Mouse (Mus musculus): ENCODE measurements around the gene Fxr2.
"Not testable (repeated sequence)": the region's sequence is repeated elsewhere in the genome, so short reads cannot be mapped to it uniquely, and the experiment has no call there.

Fxr2 gene

DNA sequence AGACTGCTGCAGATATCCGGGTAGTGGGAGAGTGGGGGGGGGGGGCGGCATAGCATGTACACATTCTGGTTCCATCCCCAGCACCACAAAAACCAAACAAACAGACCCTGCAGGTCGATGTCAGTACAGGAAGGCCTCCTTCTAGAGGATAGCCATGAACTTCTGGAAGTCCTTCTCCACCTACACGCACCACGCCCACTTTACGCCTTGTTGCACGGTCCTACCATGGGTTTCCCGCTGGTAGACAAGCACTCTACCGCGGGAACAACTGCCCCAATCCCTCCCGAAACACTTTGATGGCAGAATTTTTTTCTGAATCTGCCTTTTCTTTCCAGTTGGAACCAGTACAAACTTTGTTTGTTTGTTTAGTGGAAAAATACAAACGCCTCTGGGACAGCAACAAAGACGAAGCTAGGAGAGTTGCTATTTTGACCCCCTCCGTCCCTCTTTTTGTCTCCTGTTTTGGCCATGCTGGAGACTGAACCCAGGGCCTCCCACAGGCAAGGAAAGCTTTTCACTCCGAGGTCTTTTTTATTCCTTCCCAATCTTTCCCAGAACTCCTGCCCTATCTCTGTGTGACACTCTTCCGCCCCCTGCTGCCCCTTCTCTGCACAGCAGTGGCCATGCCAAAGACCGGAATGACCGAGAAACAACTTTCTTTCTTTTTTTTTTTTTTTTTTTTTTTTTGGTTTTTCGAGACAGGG is 19.1 kb upstream of the Fxr2 start:
- peak; percentile 57 to 64 for DNase-seq

DNA sequence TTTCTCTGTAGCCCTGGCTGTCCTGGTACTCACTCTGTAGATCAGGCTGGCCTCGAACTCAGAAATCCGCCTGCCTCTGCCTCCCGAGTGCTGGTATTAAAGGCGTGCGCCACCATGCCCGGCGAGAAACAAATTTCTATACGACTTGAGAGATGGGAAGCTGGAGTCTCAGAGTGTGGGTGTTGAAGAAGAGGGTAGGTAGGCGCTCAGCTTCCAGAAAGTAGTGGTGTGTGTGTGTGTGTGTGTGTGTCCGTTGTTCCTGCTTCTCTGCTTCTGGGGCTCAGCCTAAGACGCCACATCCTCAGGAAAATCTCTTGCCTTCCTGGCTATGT is 18.6 kb upstream of the Fxr2 start:
- not testable (repeated sequence) for DNase-seq

DNA sequence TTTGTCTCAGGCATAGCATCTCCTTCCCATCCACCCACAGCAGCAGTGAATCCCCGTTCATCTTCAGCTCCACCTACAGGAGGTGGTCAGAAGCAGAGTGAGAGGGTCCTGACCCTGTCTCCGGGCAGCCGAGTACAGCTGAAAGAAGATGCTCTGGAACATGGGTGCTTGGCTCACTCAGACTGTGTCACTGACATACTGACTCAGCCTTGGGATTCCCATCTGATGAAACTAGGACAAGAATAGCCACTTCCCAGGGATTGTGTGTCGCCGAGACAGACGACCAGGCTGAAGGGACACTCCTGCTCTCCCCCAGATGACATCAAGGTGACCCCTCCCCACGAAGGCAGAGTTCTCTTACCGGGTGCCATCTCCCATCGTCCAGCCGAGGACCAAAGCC is 16.0 kb upstream of the Fxr2 start:
- no peak for DNase-seq

DNA sequence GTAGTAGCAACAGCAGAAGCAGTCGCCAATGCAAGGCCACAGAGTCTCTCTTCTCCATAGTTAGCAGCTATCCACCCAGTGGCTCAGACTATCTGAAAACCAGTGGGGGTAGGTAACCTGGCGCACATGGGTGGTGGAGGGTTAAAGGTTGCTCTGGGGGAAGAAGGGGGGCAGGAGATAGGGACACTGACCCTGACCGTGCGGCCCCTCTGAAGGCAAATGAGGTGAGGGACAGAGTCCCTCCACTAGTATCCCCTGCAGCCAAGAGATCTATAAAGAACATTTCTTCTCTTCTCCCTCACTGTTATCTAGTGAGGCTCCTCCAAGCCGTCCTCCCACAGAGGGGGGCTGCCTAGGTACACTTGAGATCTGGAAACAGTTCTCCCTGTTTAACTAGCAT is 15.0 kb upstream of the Fxr2 start, which contains the start of gene Shbg:
Shbg (minus strand) TSS at position 101 of the 400 bp plus-strand sequence.
- no peak for DNase-seq

DNA sequence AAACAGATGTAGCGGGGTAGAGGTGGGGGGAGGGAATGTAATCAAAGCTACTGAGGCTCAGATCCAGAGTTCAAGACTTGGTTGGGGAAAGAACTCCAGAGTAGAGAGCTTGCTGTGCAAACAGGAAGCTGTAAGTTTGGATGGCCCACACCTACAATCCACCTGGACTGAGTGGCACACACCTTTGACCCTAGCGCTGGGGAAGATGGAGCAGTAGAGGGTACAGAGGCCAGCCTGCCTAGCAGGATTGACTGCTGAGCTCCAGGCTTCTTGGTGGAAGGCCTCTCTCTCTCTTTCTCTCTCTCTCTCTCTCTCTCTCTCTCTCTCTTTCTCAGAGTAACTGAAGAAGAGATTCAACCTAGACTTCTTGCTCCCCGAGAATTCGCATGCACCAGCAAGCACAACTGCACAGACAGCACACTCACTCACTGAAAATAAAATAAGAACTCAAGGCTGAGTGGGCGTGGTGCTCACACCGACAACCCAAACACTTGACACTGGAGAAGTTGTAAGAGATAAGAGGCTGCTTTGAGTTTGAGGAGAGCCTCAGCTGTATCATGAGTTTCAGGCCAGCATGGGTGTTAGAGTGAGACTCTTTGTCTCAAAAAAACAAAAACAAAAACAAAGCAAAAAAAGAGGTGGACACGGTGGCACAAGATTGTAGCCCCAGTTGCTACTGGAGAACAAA is 12.3 kb upstream of the Fxr2 start:
- no peak for DNase-seq

DNA sequence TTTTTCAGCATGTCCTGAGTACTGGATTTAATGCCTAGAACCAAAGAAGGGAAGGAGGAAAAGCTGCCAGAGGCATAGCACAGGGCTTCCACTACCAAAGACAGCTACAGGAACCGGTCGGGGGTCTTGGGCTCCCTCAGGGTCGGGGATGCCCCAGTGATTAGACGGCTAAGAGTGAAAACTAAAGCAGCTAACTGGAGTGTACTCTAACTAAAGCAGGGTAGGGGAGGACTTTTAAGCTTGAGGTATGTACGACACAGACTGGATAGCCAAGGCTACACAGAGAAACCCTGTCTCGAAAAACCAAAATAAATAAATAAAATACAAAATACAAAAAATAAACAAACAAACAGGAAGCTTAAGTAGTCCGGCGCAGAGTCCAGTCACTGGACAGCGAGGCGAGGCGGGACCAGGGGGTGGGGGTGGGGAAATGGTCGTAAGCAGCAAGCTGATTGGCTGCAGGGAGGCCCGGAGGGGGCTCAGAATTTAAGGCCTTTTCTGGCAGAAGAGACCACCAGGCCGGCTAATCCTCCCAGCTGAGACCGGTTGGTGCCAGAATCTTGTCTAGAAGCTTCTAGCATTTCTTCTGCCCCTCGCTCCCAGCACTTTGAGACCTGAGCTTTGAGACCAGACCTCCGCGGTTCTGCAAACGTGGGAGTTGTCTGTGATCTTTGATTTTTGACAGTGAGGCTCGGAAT is 11.1 kb upstream of the Fxr2 start, which contains the start of gene Sat2:
Sat2 (plus strand) TSS at position 454 of the 698 bp plus-strand sequence.
- DNase-seq = no peak

DNA sequence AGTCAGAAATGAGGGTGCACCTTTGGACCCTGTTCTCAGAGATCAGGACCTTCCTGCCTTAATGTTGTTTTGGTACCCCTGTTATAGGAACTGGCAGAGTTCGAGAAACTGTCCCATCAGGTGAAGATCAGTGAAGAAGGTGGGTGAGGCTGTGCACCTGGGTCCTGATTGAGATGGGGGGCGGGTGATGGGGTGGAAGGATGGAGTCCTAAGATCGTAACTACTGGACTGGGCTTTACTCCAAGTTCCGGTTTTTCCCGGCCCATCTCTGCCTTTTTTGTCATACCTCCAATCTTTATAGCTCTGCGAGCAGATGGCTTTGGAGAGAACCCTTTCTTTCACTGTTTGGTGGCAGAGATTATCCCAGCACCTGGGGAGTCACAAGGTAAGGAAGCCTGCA is 10.4 kb upstream of the Fxr2 start:
- no peak for DNase-seq

DNA sequence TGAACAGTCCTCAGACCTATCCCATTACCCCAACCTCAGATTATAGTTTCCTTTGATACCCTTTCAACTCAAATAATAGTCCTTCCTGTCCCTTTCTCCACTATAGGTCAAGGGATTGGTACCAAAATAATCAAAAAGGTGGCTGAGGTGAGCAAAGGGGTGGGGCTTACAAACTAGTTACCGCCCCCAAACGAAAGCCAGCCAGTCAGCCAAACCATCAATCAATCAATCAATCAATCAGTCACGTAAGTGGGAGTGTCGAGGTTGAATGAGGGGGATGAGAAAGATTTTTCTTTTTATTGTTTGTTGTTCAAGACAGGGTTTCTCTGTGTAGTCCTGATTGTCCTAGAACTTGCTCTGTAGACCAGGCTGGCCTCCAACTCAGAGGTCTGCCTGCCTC is 9.8 kb upstream of the Fxr2 start:
- DNase-seq = no peak

DNA sequence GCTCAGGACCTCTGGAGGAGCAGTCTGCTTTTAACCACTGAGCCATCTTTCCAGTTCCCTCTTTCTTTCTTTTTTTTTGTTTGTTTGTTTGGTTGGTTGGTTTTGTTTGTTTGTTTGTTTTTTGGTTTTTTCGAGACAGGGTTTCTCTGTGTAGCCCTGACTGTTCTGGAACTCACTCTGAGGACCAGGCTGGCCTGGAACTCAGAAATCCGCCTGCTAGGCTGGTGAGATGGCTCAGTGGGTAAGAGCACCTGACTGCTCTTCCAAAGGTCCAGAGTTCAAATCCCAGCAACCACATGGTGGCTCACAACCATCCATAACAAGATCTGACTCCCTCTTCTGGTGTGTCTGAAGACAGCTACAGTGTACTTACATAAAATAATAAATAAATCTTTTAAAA is 8.5 kb upstream of the Fxr2 start:
- not testable (repeated sequence) for DNase-seq

DNA sequence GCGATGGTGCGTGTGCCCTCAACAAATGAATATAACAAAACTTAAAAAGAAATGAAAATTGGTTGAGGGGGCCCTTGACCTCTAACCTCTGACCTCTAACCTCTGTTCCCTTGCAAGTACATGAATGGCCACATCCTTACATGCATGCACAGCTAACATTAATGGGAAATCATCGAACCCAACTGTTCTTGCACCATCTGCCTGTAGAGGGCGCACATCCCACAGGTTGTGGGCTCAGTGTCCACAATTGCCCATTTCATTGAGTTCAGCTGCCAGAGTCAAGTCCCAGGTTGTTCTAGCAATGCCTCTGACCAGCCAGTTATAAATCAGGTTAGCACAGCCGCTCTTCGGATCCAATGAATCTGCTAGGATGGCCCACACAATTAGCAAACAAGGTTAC is 4.5 kb upstream of the Fxr2 start:
- peak; percentile 85 to 86 for DNase-seq

DNA sequence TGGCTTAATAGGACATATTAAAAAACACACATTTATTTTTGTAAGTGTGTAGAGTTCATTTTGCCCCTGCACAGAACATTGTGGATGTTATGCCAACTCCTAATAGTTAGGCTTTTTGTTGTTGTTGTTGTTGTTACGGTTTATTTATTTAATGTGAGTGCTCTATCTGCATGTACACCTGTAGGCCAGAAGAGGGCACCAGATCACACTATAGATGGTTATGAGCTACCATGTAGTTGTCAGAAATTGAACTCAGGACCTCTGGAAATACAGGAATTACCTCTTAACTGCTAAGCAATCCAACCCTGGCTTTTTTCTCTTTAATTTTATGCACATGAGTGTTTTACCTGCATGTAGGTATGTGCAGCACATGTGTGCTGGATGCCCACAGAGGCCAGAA is 3.0 kb upstream of the Fxr2 start:
- DNase-seq = peak; percentile 20 to 43

DNA sequence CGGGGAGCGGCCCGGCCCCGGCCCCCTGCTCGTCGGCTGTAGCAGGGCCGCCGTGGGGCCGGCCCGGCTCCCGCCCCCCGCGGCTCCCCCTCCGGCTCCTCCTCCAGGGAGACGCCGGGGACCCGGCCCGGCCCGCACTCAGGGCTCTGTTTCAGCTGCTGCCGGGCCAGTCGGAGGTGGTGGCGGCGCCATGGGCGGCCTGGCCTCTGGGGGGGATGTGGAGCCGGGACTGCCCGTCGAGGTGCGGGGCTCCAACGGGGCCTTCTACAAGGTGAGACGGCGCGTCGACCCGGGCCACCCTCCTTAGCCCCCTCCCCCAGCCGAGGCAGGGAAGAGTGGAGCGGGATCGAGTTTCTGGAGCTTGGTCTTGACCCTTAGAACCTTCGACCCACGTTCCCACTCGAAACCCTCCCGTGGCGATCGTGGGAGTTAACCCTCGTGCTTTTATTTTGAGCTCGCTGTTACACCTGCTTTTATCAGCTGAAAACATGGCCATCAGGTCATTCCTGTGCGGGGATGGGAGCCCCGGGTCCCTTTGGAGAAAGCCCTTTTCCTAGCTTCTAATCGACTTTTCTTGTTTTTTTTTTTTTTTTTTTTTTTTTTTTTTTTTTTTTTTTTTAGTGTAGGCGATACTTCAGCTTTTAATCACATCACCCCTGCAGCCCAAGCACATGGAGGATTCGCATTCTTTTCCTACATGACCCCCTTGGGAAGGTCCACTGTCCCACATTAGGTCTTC is 507 bp downstream of the Fxr2 start:
- no peak for DNase-seq

DNA sequence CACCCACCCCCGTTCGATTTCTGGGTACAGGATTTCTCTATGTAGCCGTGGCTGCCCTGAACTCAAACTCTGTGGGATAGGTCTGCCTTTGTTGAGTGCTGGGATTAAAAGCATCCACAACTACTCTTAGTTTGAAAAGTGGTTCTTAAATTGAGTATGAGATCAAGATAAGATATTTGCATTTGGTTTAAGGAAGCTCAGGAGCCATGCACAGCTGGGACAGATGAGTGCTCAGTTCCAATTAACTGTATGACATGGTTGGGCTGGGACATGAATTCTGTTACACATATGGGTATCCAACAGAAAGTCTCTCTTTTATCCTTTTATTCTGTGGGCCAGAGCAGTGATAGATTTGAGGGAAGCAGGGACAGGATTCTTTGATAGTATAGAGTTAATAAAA is 2.7 kb downstream of the Fxr2 start:
- no peak for DNase-seq

DNA sequence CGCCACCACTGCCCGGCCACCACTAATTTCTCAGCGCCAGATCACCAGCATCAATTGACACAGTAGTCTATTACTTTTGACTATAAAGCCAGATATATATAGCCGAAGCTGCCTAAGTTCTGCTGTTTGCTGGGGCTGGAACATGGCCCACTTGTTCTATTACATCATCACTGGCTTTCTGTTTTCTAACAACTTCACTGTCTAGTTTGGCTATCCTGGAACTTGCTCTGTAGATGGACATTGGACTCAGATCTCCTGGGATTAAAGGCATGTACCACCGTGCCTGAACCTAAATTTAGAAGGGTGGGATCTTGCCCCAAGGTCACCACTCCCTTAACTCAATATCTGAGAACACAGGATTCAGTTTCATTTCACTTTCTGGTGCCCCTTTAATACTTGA is 13.1 kb downstream of the Fxr2 start:
- DNase-seq = no peak

DNA sequence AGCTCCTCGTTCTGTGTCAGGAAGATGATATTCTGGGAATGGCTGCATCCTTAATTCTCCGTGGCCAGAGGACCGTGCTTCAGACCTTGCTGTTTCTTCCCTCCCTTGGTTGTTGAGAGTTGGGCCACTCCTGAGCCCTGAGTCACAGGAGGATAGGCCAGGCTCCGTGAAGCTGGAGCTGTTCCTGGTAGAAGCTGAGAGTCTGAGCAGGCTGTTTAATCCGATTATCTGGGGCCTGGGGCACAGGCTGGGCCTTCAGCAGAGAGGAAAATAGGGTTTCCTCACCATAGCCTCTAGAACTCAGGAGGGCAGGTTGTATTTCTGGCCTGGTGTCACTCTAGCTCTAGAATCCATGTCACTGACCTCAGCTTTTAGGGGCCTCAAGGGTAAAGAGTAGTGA is 20.6 kb downstream of the Fxr2 start:
- no peak for DNase-seq

DNA sequence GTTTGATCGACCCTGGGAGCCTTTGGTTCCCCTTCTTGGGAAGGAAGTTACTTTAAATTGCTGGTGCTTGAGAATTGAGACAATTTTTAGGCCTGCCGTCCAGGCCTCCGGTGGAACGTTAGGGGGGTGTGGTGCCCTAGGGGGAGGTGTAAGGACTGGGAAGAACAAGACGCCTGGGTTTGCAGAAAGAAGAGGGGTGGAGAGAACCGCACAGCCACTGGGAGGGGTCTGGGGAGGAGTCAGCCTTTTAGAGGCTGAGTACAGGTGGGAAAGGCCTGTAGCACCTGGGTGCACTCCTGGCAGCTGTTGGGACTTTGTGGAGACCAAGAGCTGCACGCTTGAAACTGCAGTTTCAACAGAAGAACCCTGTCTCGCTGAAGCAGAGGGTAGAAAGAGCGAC is 22.0 kb downstream of the Fxr2 start:
- DNase-seq = no peak

DNA sequence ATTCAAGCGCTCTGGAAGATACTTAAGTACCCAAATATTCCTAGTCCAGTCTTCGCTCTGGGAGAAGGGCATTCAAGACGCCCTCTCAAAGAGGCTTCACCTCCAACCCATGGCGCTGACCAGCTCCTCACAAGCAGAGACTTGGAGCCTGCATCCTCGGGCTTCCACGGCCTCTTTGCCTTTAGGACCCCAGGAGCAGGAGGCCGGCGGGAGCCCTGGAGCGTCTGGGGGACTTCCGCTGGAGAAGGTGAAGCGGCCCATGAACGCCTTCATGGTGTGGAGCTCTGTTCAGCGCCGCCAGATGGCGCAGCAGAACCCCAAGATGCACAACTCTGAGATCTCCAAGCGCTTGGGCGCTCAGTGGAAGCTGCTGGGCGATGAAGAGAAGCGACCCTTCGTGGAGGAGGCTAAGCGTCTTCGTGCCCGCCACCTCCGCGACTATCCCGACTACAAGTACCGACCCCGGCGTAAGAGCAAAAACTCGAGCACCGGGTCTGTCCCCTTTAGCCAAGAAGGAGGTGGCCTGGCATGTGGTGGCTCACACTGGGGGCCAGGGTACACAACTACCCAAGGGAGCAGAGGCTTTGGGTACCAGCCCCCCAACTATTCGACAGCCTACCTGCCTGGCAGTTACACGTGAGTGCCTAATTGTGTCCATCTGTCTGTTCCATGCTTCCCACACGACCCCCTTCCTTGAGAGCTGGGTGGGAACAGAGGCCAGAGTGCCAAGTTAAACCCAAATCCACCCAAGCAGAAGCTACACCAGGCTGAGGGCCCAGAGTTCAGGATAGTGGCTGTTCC is 22.7 kb downstream of the Fxr2 start, which contains the start of gene Sox15:
Sox15 (plus strand) TSS at position 51 of the 801 bp plus-strand sequence.
- DNase-seq = peak in 1 of 2 experiments; percentile 42

DNA sequence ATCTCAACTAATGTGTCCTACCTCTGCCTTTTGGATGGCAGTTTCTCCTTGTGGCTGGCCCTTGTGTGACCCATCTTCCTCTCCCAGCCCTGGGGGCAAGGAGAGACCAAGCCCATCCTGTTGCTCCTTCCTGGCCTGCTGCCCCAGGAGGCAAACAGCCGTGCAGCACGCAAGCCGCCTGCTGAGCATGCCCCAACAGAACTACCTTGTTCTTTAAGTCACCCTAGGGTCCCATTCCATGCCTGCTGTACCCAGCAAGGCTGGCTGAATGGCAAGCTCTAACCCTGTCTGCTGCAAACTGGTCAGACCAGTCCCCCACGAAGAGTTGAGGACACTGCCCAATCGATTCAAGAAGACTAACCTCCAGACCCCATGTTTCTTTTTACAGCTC is 23.3 kb downstream of the Fxr2 start:
- no peak for DNase-seq

DNA sequence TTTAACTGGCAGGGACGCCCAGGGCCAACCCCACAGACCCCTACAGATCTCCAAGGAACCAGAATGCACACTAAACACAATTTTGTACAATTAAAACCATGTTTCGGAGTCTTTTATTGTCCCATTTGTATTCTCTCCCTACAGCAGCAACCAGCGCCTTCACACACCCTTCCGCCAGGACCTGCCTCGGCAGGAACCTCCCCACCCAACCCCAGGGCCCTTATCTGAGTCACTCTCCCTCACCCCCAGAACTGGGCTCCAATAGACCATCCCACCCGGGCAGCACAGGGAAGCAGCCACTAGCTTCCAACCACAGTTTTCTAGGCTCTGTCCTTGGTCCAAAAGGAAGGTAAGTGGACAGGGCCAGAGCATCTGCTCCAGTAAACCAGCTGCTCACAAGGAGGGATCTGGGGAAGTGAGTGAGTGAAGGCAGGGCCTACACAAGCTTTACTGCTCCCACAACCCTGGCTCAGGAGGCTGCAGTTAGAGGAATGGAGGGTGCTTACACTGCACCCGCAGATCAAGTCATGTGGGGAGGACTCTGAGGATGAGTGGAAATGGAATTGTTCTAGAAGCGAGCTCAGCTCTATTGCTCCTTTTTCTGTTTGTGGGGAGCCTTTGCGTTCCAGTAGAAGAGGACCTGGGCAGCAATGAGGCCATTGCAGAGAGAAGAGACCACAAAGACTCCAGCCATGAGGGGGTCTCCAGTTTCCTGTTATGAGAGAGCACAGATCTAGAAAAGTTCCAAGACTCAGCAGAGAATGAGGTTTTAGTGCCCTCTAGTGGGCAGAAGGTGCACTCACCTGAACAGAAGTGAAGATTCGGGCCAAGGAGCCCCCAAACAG is 24.0 kb downstream of the Fxr2 start:
- peak; percentile 74 to 75 for DNase-seq

DNA sequence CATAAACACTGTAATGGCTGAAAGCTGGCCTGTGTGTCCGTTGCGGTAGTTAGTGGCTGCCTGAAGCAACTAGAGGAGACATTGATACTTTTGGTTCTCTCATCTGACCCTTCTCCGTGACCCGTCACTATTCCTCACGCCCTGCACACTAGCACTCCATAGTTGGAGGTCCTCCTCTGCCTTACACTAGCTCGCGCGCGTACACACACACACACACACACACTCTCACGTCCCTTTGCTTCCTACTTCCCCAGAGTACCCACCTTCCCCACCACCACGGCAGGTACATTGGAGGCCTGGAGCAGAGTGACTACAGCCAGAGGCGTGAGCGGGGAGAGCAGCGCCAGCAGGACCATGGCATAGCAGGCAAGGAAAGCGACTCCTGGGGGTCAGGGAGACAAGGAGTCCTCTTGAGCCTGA is 24.7 kb downstream of the Fxr2 start:
- no peak for DNase-seq

DNA sequence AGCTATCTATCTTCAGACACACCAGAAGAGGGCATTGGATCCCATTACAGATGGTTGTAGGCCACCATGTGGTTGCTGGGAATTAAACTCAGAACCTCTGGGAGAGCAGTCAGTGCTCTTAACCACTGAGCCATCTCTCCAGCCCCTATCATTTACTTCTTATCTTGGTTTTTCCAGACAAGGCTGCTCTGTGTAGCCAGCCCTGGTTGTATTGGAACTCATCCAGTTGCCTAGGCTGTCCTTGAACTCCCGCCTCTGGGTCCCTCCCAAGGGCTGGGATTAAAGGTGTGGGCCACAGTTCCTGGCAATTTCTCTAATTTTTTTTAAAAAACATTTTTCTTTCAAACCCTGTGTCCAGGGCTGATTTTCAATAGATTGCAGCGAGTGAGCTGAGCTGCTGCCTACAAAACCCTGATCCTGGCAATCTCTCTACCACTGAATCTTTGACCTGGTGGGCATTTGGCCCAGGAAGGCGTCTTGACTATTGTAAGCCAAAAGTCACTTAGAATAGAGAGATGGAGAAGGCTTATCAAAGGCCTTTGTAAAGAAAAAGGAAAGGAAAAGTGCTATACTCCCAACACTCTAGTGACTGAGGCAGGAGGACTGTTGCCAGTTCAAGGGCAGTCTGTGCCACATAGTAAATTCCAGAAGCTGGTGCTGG is 28.6 kb downstream of the Fxr2 start:
- no peak for DNase-seq
